Mouse (Mus musculus) adrenal gland (tissue): ENCODE data around the gene Gpr135.

Experiments used
- intact Hi-C: fragments of 180-260 bp; cut with DNase I; formaldehyde crosslinking; loops from one replicate; pipeline ENCODE4 v1.15.1; 2025
- long read RNA-seq, 2 experiments: library from polyadenylated mRNA; unstranded; transcript quantifications; one replicate each; pipeline ENCODE4 v2.0.0; 2020; ENCODE audit warnings: borderline replicate concordance in 1 of 2; ENCODE audit not compliant: insufficient replicate concordance in 1 of 2

Gene Gpr135
- long read RNA-seq, experiment 1 = 0 reads
- long read RNA-seq, experiment 2, partial matches to known transcripts = 0 of 2 reads
- long read RNA-seq, experiment 2, other reads (novel, unspliced or antisense) = 0 of 2 reads

GRCm38 (mm10) chr12:72070327-72071269 lies at the start of gene Gpr135:
Gene Gpr135 (minus strand): TSS chr12:72071125.
- intact Hi-C loops = no loop called here

DNA sequence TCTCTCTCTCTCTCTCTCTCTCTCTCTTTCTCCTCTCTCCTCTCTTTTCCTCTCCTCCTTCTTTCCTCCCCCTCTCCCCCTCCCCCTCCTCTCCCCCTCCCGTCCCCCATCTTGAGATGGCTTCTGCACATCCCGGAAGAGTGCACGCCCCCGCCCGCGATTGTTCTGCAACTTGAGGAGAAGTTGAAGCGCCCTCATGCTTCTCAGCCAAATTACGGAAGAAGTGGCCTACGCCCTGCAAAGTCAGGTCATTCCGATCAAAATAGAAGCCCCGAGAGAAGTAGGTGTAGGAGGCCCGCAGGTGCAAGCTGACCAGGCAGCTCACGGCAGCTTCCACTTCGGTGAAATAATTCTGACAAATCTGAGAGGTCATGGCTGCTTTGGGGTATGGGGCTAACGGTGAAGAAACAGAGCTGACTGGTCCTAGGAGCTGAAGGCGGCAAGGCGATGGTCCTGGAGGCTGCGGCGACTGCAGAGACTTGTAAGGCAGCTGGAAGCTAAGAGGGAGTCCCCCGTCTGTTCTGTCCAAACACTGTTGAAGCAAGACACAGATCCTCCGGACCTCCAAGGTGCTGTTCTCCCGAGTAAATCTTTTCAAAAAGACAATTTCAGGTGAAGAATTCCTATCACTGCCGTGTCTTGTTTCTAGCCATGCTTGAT lies 44.9 kb upstream of the Gpr135 start:
- intact Hi-C loops = no loop called here

- intact Hi-C loops = no loop called here
Observed at GRCm38 (mm10) chr12:72115126-72115525, 44.2 kb upstream of the Gpr135 start.

DNA sequence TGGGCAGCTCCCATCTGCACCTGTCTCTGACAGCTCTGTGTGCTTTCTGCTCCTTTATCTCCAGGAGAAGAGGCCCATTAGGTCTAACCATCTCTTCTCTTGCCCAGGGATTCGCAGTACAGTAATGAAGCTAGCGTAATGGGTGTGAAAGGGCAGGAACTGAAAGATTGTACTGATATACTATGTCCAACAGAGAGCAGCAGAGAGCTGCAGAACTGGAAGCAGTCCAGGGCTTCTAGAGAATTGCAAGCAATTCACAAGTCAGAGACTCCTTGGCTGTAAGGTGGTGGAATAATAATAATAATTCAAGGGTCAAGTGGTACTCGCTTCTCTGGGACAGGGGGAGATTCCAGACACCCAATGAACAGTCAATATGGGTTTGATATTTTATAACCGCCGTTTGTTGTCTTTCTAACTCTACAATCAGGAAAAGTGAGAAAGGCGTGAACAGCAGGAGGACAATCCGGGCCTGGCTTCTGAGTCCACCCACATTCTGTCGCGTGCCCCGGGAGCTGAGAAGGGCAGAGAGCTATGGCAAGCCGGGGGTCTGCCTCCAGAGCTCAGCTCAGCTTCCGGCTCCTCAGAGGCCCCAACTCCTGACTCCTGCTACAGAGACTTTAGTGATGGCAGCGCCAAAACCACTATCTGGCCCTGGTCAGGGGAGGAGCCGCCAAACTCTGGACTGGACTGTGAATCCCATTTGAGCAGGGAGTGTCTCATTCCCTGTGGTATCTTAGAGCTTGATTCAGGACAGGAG lies 33.8 kb upstream of the Gpr135 start:
- intact Hi-C loops = loop anchor here (2.0 to 10.0 kb wide), 3 partner anchors 130 to 322 kb away; no protein-coding TSS in a partner anchor

- intact Hi-C loops = loop anchor here (2.0 to 10.0 kb wide), 3 partner anchors 131 to 323 kb away; no protein-coding TSS in a partner anchor
Observed at GRCm38 (mm10) chr12:72104027-72104426, 33.1 kb upstream of the Gpr135 start.

GRCm38 (mm10) chr12:72102776-72103175 lies 31.9 kb upstream of the Gpr135 start:
- intact Hi-C loops = loop anchor here (5.0 to 10.0 kb wide), 2 partner anchors 132 to 315 kb away; no protein-coding TSS in a partner anchor

- intact Hi-C loops = no loop called here
Observed at GRCm38 (mm10) chr12:72096966-72097365, 26.0 kb upstream of the Gpr135 start.

GRCm38 (mm10) chr12:72089802-72090201 lies 18.9 kb upstream of the Gpr135 start:
- intact Hi-C loops = no loop called here

DNA sequence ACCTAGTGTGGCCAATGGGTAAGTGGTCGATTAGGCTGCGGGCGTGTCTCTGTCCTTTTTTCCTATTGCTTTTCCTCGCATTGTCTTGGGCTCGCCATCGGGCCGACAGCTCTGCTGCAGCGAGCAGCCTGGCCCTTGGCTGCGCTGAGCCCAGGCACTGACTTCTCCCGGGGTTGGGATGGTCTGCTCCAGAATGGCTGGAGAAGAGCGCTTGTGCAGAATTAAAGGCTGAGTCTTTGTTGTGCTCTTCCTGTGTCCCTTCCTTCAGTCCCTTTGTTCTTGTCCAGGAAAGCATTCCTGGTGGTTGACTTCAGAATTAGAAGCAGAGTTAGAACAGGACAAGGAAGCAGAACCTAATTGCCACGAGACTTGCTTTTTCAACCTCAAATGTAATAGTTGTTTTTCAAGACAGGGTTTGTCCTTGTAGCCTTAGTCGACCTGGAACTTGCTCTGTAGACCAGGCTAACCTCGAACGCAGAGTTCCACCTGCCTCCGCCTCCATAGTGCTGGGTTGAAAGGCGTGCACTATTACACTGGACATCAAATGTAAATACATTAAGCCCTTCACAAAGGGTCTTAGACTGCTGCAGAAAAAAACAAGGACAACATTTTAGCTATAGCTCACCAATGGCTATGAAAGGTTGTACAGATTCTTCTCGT lies 15.4 kb upstream of the Gpr135 start:
- intact Hi-C loops = no loop called here

DNA sequence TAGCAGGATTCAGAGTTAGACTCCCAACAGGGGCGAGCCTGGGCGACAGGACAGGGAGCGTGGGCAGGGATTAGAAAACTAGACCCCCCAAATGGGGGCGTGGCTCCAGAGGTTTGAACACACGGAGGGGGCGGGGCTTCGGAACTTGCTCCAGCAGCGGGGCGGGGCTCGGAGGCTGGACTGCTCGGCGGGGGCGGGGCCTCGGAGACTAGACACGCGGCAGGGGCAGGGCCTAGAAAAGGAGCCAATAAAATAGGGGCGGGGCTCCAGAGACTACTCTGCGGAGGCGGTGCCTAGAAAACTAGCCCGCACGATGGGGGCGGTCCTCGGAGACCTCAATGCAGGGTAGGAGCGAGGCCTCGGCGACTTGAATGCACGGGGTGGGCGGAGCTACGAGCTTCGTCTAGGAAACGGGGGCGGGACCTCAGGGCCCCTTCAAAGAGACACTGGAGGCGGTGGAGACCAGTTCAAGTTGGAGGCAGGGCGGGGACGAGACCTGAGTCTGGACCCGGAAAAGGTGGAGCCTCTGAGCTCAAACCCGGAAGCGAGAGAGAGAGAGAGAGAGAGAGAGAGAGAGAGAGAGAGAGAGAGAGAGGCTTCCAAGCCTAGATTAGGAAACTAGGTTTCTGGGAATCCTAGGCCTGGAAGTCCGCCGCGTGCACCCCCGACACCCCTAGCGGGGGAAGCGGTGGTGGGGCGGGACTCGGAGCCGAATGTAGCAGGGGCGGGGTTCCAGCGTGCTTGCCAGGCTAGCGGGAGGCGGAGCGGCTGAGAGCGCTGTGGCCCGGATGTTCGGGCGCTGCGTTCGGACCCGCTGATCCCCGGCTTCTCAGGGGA lies 14.6 kb upstream of the Gpr135 start, which contains the start of the genes L3hypdh and Jkamp:
Gene L3hypdh (minus strand): TSS at position 111 of the 837 bp plus-strand sequence.
Gene Jkamp (plus strand): TSS at position 261 of the 837 bp plus-strand sequence.
- intact Hi-C loops = no loop called here

DNA sequence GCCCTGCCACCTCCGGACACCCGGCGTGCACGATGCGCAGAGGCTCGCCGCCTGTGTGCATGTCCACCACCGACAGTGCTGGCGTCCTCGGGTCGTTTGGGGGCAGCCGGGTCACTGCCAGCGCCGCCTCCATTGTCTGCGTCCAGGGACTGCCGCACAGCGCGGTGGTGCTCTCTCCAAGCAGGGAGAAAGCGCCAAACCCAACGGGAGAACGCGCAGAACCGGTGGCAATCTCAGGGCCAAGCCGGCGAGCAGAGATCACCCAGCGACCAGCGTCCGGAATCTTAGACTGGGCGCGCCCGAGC lies 14.1 kb upstream of the Gpr135 start:
- intact Hi-C loops = no loop called here

DNA sequence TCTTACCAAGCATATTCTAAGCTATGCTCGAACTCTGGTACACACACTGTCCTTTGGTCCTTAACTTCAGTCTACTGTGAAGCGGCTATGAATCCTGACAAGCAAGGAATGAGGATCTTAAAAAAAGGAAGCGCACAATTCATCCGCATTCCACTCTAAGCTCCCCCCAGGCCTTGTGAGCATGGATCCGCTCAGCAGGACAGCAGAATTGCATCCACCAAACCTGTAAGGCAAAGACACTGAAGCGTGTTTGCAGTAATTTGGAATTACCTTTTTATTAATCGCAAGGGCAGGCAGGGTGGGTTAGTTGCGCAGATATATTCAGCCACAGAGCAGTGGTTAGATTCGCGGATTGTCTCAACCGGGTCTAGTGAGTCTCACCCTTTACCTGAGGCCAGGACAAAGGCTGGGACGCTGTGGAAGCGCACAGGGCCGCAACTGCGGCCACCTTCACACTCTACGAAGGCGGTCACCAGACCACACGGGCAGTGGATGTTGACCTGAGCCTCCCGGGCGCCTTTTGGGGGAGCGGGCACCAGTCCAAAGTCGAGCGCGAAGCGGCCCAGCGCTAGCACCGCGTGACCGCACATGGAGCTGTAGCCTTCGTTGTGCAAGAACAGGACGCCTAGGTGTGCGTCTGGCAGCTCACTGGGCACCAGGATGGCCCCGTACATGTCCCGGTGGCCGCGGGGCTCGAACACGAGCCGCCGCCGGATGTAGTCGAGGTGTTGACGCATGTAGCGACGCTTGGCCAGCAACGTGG lies 13.5 kb upstream of the Gpr135 start:
- intact Hi-C loops = no loop called here

DNA sequence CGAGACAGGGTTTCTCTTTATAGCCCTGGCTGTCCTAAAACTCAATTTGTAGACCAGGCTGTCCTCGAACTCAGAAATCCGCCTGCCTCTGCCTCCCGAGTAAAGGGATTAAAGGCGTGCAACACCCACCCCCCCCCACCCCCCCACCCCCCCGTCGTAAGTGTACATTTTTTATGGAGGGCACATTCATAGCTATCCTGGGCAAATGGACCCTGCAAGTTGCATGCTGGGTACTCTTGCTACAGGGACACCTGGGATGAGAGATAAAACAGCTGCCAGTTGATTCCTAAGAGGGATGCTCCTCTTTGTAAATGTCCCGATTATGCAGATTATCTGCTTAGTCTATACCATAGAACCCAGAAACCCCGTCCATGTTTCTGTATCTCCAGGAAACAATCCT lies 12.3 kb upstream of the Gpr135 start:
- intact Hi-C loops = no loop called here

- intact Hi-C loops = no loop called here
Observed at GRCm38 (mm10) chr12:72082370-72082769, 11.4 kb upstream of the Gpr135 start.

GRCm38 (mm10) chr12:72081961-72082360 lies 11.0 kb upstream of the Gpr135 start:
- intact Hi-C loops = no loop called here

DNA sequence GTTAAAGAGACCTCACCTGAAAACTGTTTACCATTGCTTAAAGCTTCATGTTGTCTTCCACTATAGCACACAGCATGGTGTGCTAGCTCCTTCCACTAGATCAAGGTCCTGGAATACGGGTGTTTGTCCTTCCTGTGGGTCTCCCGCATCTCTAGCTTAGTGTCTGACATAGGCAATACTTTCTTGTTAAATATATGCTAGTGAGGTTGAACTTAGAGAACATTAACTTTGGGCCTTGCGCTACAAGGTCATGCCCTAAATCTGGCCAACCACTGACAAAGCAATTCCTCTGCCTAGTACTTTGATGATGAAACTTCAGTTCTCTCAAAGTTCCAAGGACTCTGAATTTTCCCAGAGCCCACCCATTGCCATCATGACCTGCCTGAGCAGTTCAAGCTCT lies 7.3 kb upstream of the Gpr135 start:
- intact Hi-C loops = no loop called here

- intact Hi-C loops = no loop called here
Observed at GRCm38 (mm10) chr12:72069626-72070326, 1.1 kb downstream of the Gpr135 start.

DNA sequence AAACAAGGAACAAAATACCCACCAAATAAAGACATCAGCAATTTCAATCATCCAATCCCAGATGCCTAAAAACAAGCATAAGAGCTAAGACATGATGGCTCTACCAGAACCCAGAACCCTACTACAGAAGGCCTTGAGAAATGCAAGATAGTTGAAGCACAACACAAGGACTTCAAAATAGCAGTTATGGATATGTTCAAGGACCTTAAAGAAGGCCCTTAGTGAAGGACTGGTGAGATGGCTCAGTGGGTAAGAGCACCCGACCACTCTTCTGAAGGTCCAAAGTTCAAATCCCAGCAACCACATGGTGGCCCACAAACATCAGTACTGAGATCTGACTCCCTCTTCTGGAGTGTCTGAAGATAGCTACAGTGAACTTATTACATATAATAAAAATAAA lies 13.1 kb downstream of the Gpr135 start:
- intact Hi-C loops = no loop called here
